Mouse (Mus musculus): ENCODE measurements around the gene Prune2. TPM values are rescaled to one million over a fixed set of nuclear protein-coding genes. Genes with fewer than 3 reads are reported as not detected.
"Not testable (repeated sequence)": the region's sequence is repeated elsewhere in the genome, so short reads cannot be mapped to it uniquely, and the experiment has no call there.

Prune2 gene
- polyA plus RNA-seq, 1 experiment from 2014 or later: 1.2 TPM

- Histone ChIP-seq H3K4me3 (no peak overlapping the region), H3K36me3 (no peaks in the 10 kb centered on the region), H3K27me3 (ENCODE audit: low read depth, poor library complexity, severe bottlenecking) (no peaks in the 10 kb centered on the region), H3K4me1 (no peaks in the 10 kb centered on the region), H3K9me3 (replicated peaks) (no peaks in the 10 kb centered on the region), H3K27ac (replicated peaks) (no peak overlapping the region)
- DNase-seq (ENCODE audit: low spot score): no peak
- WGBS: 90% methylated on average over 10 of the region's 10 CpGs
These were observed 213.8 kb downstream of the Prune2 start for GRCm38 (mm10) chr19:17169746-17170145.

GRCm38 (mm10) chr19:17174501-17174900, 218.6 kb downstream of the Prune2 start:
- WGBS: 88% methylated on average over 2 of the region's 2 CpGs
- H3K4me1 ChIP-seq; H3K9me3 ChIP-seq (replicated peaks); H3K36me3 ChIP-seq; DNase-seq (ENCODE audit: low spot score); H3K4me3 ChIP-seq; H3K27ac ChIP-seq (replicated peaks); H3K27me3 ChIP-seq (ENCODE audit: low read depth, poor library complexity, severe bottlenecking): not testable (repeated sequence)

- Histone ChIP-seq H3K4me3 (no peak overlapping the region), H3K4me1 (no peaks in the 10 kb centered on the region), H3K27ac (replicated peaks) (no peak overlapping the region), H3K9me3 (replicated peaks) (no peaks in the 10 kb centered on the region), H3K27me3 (ENCODE audit: low read depth, poor library complexity, severe bottlenecking) (no peaks in the 10 kb centered on the region), H3K36me3 (no peaks in the 10 kb centered on the region)
- WGBS: 75% methylated on average over 4 of the region's 4 CpGs
- DNase-seq (ENCODE audit: low spot score): no peak
These were observed 224.6 kb downstream of the Prune2 start for GRCm38 (mm10) chr19:17180506-17180905.

GRCm38 (mm10) chr19:17194730-17195129, 238.8 kb downstream of the Prune2 start:
- no peak overlapping the region for H3K27ac ChIP-seq (replicated peaks)
- H3K36me3 ChIP-seq: no peaks in the 10 kb centered on the region
- no peak overlapping the region for H3K4me3 ChIP-seq
- no peaks in the 10 kb centered on the region for H3K4me1 ChIP-seq
- no peaks in the 10 kb centered on the region for H3K9me3 ChIP-seq (replicated peaks)
- WGBS: 80% methylated on average over 5 of the region's 5 CpGs
- no peaks in the 10 kb centered on the region for H3K27me3 ChIP-seq (ENCODE audit: low read depth, poor library complexity, severe bottlenecking)
- DNase-seq (ENCODE audit: low spot score): no peak

GRCm38 (mm10) chr19:17199059-17199458, 243.1 kb downstream of the Prune2 start:
- no peaks in the 10 kb centered on the region for H3K36me3 ChIP-seq
- no peak overlapping the region for H3K4me3 ChIP-seq
- no peaks in the 10 kb centered on the region for H3K4me1 ChIP-seq
- no peak overlapping the region for H3K27ac ChIP-seq (replicated peaks)
- 59% methylated on average over 8 of the region's 8 CpGs for WGBS
- no peaks in the 10 kb centered on the region for H3K9me3 ChIP-seq (replicated peaks)
- DNase-seq (ENCODE audit: low spot score): no peak
- H3K27me3 ChIP-seq (ENCODE audit: low read depth, poor library complexity, severe bottlenecking): no peaks in the 10 kb centered on the region

- 91% methylated on average over 7 of the region's 7 CpGs for WGBS
- Histone ChIP-seq H3K4me3 (no peak overlapping the region), H3K27ac (replicated peaks) (no peak overlapping the region), H3K36me3 (no peaks in the 10 kb centered on the region), H3K4me1 (no peaks in the 10 kb centered on the region), H3K9me3 (replicated peaks) (no peaks in the 10 kb centered on the region), H3K27me3 (ENCODE audit: low read depth, poor library complexity, severe bottlenecking) (no peaks in the 10 kb centered on the region)
- no peak for DNase-seq (ENCODE audit: low spot score)
These were observed 251.2 kb downstream of the Prune2 start for GRCm38 (mm10) chr19:17207141-17207540.

GRCm38 (mm10) chr19:17210541-17210940, 254.6 kb downstream of the Prune2 start:
- H3K36me3 ChIP-seq: no peaks in the 10 kb centered on the region
- no peak for DNase-seq (ENCODE audit: low spot score)
- 91% methylated on average over 3 of the region's 3 CpGs for WGBS

GRCm38 (mm10) chr19:17214896-17215520, 259.1 kb downstream of the Prune2 start:
- no peaks in the 10 kb centered on the region for H3K9me3 ChIP-seq (replicated peaks)
- H3K4me1 ChIP-seq: peaks cover 6% of the 10 kb centered on the region
- no peaks in the 10 kb centered on the region for H3K36me3 ChIP-seq
- no peak overlapping the region for H3K4me3 ChIP-seq
- no peak for DNase-seq (ENCODE audit: low spot score)
- H3K27ac ChIP-seq (replicated peaks): no peak overlapping the region
- H3K27me3 ChIP-seq (ENCODE audit: low read depth, poor library complexity, severe bottlenecking): no peaks in the 10 kb centered on the region
- WGBS: 83% methylated on average over 13 of the region's 13 CpGs

More at GRCm38 (mm10) chr19:17210541-17210940, 254.6 kb downstream of the Prune2 start:
- Histone ChIP-seq H3K4me1 (no peaks in the 10 kb centered on the region), H3K4me3 (no peak overlapping the region), H3K27ac (replicated peaks) (no peak overlapping the region), H3K9me3 (replicated peaks) (no peaks in the 10 kb centered on the region), H3K27me3 (ENCODE audit: low read depth, poor library complexity, severe bottlenecking) (no peaks in the 10 kb centered on the region)

GRCm38 (mm10) chr19:17218195-17218594, 262.3 kb downstream of the Prune2 start:
- H3K27me3 ChIP-seq (ENCODE audit: low read depth, poor library complexity, severe bottlenecking): no peaks in the 10 kb centered on the region
- no peak overlapping the region for H3K27ac ChIP-seq (replicated peaks)
- DNase-seq (ENCODE audit: low spot score): no peak
- H3K9me3 ChIP-seq (replicated peaks): no peaks in the 10 kb centered on the region
- H3K4me1 ChIP-seq: peaks cover 6% of the 10 kb centered on the region
- H3K4me3 ChIP-seq: no peak overlapping the region
- no peaks in the 10 kb centered on the region for H3K36me3 ChIP-seq
- 89% methylated on average over 3 of the region's 3 CpGs for WGBS

- no peak overlapping the region for H3K27ac ChIP-seq (replicated peaks)
- H3K4me1 ChIP-seq: no peaks in the 10 kb centered on the region
- DNase-seq (ENCODE audit: low spot score): no peak
- H3K27me3 ChIP-seq (ENCODE audit: low read depth, poor library complexity, severe bottlenecking): no peaks in the 10 kb centered on the region
- WGBS: 89% methylated on average over 4 of the region's 4 CpGs
- no peaks in the 10 kb centered on the region for H3K36me3 ChIP-seq
- H3K9me3 ChIP-seq (replicated peaks): 0 out of 2 replicates have a peak, but pooled peaks cover 3% of the 10 kb centered on the region
- no peak overlapping the region for H3K4me3 ChIP-seq
These were observed 267.9 kb downstream of the Prune2 start for GRCm38 (mm10) chr19:17223801-17224200.

- H3K27me3 ChIP-seq (ENCODE audit: low read depth, poor library complexity, severe bottlenecking): no peaks in the 10 kb centered on the region
- no peaks in the 10 kb centered on the region for H3K4me1 ChIP-seq
- H3K36me3 ChIP-seq: no peaks in the 10 kb centered on the region
- H3K9me3 ChIP-seq (replicated peaks): 0 out of 2 replicates have a peak, but pooled peaks cover 3% of the 10 kb centered on the region
- no peak for DNase-seq (ENCODE audit: low spot score)
- no peak overlapping the region for H3K4me3 ChIP-seq
- no peak overlapping the region for H3K27ac ChIP-seq (replicated peaks)
- 72% methylated on average over 5 of the region's 5 CpGs for WGBS
These were observed 269.7 kb downstream of the Prune2 start for GRCm38 (mm10) chr19:17225570-17226083.

GRCm38 (mm10) chr19:17226096-17226495, 270.2 kb downstream of the Prune2 start:
- Histone ChIP-seq H3K27me3 (ENCODE audit: low read depth, poor library complexity, severe bottlenecking) (no peaks in the 10 kb centered on the region), H3K9me3 (replicated peaks) (0 out of 2 replicates have a peak, but pooled peaks cover 3% of the 10 kb centered on the region), H3K4me3 (no peak overlapping the region), H3K27ac (replicated peaks) (no peak overlapping the region), H3K4me1 (no peaks in the 10 kb centered on the region), H3K36me3 (no peaks in the 10 kb centered on the region)
- WGBS: 92% methylated on average over 8 of the region's 8 CpGs
- DNase-seq (ENCODE audit: low spot score): no peak

GRCm38 (mm10) chr19:17230013-17230412, 274.1 kb downstream of the Prune2 start:
- Histone ChIP-seq H3K27me3 (ENCODE audit: low read depth, poor library complexity, severe bottlenecking) (no peaks in the 10 kb centered on the region), H3K4me3 (no peak overlapping the region), H3K36me3 (no peaks in the 10 kb centered on the region), H3K9me3 (replicated peaks) (0 out of 2 replicates have a peak, but pooled peaks cover 3% of the 10 kb centered on the region), H3K27ac (replicated peaks) (no peak overlapping the region), H3K4me1 (no peaks in the 10 kb centered on the region)
- DNase-seq (ENCODE audit: low spot score): no peak
- WGBS: 95% methylated on average over 1 of the region's 1 CpGs
